Comparison of ENCODE assay signal across 8 mouse cellular contexts in genomic region chr5:150673880-150674621, GRCm38 (mm10). TPM values are rescaled to one million over a fixed set of nuclear protein-coding genes. Genes with fewer than 3 reads are reported as not detected.
DNase-seq lines count a peak whose midpoint lies in the region; ATAC-seq lines count a peak whose summit lies in the region.

No protein-coding gene starts in this region.

- DNase-seq in ovary, postnatal 10 days (ENCODE audit: low spot score) = peak; percentile 21
- no peak for DNase-seq in ovary, postnatal 36 days (ENCODE audit: low spot score)
- peak; percentile 15 to 16 for DNase-seq in adrenal gland, postnatal 4 days (ENCODE audit: low spot score in 2 of 2)
- peak; percentile 40 for DNase-seq in spleen, adult 12 weeks (ENCODE audit: low spot score)
- DNase-seq in frontal cortex, postnatal 14 days (ENCODE audit: low spot score in 2 of 2) = no peak

- H3K27ac ChIP-seq in forebrain, embryonic 15.5 days (replicated peaks) = peak overlapping the region; percentile 96
- H3K27ac ChIP-seq in kidney, embryonic 16.5 days (ENCODE audit: low read length) = peak overlapping the region; percentile 93

- peak overlapping the region; percentile 67 for H3K4me3 ChIP-seq in forebrain, embryonic 15.5 days
- H3K4me3 ChIP-seq in kidney, embryonic 16.5 days (ENCODE audit: low read length) = peak overlapping the region; percentile 85

- H3K9ac ChIP-seq in forebrain, embryonic 15.5 days (replicated peaks) = peak overlapping the region; percentile 76
- peak overlapping the region; percentile 93 for H3K9ac ChIP-seq in kidney, embryonic 16.5 days (replicated peaks; ENCODE audit: low read length)

- peaks cover 22% of the 10 kb centered on the region for H3K4me1 ChIP-seq in forebrain, embryonic 15.5 days
- peaks cover 14% of the 10 kb centered on the region for H3K4me1 ChIP-seq in kidney, embryonic 16.5 days (ENCODE audit: insufficient read depth, low read length)

- no peaks in the 10 kb centered on the region for H3K36me3 ChIP-seq in forebrain, embryonic 15.5 days
- H3K36me3 ChIP-seq in kidney, embryonic 16.5 days (ENCODE audit: insufficient read depth, low read length) = no peaks in the 10 kb centered on the region

- H3K27me3 ChIP-seq in forebrain, embryonic 15.5 days = no peaks in the 10 kb centered on the region
- no peaks in the 10 kb centered on the region for H3K27me3 ChIP-seq in kidney, embryonic 16.5 days (ENCODE audit: insufficient read depth, low read length)

- WGBS in forebrain, embryonic 15.5 days = under 1% methylated on average over 63 of the region's 91 CpGs
- WGBS in kidney, embryonic 16.5 days = under 1% methylated on average over 47 of the region's 91 CpGs

- peak; percentile 62 for ATAC-seq in forebrain, embryonic 15.5 days (replicated peaks)
- peak; percentile 62 for ATAC-seq in kidney, embryonic 16.5 days (ENCODE audit: low FRiP score, low TSS enrichment)
- peak; percentile 43 for ATAC-seq in megakaryocyte, adult 5-6 weeks (ENCODE audit: poor library complexity, severe bottlenecking)

- H3K9me3 ChIP-seq in forebrain, embryonic 15.5 days = no peaks in the 10 kb centered on the region
- no peaks in the 10 kb centered on the region for H3K9me3 ChIP-seq in kidney, embryonic 16.5 days (ENCODE audit: low read length)

- H3K4me2 ChIP-seq in forebrain, embryonic 15.5 days (replicated peaks) = peak overlapping the region; percentile 58
- H3K4me2 ChIP-seq in kidney, embryonic 16.5 days (replicated peaks; ENCODE audit: low read depth, low read length) = peak overlapping the region; percentile 69

RNA-seq across cellular contexts. Expression of gene Pds5b, which starts 0.5 kb away (rescaled TPM):
- total RNA-seq in adrenal gland, postnatal 4 days (2021) = 10 to 100 TPM; 37.8 to 41.5 TPM
- 28.1 and 29.1 TPM in 2 replicates for polyA plus RNA-seq in forebrain, embryonic 15.5 days (2015; fragmentation: Nextera tagmentation; extraction: Ambion mirVana)
- 28.2 and 33.4 TPM in 2 replicates for polyA plus RNA-seq in kidney, embryonic 16.5 days (2015; fragmentation: Nextera tagmentation; extraction: Ambion mirVana)
- 45.5 and 46.1 TPM in 2 replicates for total RNA-seq in megakaryocyte, adult 5-6 weeks (2015)
- 27.6 and 31.5 TPM in 2 replicates for total RNA-seq in megakaryocyte, adult 5-6 weeks (2017)

RNA-seq across cellular contexts. Expression of gene N4bp2l2, which starts 8.1 kb away (rescaled TPM):
- total RNA-seq in adrenal gland, postnatal 4 days (2021) = 100 to 1,000 TPM; 116 to 123 TPM
- 26.6 and 30.2 TPM in 2 replicates for polyA plus RNA-seq in forebrain, embryonic 15.5 days (2015; fragmentation: Nextera tagmentation; extraction: Ambion mirVana)
- 34.0 and 43.6 TPM in 2 replicates for polyA plus RNA-seq in kidney, embryonic 16.5 days (2015; fragmentation: Nextera tagmentation; extraction: Ambion mirVana)
- 64.8 and 75.1 TPM in 2 replicates for total RNA-seq in megakaryocyte, adult 5-6 weeks (2015)
- 81.1 and 97.2 TPM in 2 replicates for total RNA-seq in megakaryocyte, adult 5-6 weeks (2017)

Comparison
In these comparisons a context has a peak if more than half of its experiments do, and no peak if none do; other contexts are left out.
1. DNase-seq: peak in ovary, postnatal 10 days (single experiment), adrenal gland, postnatal 4 days (2 of 2) and spleen, adult 12 weeks (single experiment); none in ovary, postnatal 36 days (single experiment) and frontal cortex, postnatal 14 days (0 of 2).
2. Peak in every context shown above with its lines, with median percentiles within 50 percentile points of each other: ATAC-seq.